Mouse (Mus musculus): ENCODE results near the gene Prpf8.

DNA sequence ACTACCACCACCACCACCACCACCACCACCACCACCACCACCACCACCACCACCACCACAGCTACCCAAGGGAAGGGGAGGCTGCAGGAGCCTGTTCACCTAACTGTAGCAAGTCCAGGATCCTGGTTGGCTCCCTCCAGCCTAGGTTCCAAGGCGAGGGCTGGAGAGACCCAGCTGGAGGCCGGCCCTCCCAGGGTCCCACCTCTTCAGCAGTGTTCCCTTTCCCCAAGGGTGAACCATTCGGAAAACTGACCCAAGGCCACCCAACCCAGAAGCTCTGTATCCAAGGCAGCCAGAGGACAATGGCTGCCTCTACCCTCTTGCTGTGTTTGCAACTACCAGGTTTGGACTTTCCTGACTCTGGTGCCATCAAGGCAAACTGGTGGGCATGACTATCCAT is 46.7 kb upstream of the Prpf8 start:
- TF ChIP-seq CTCF (IDR thresholded peaks at IDR 0.05; ENCODE audit: borderline replicate concordance, control insufficient read depth, extremely low read depth, insufficient read depth, low read length, poor library complexity) (no peak), POLR2A (IDR thresholded peaks at IDR 0.05; ENCODE audit: control insufficient read depth, extremely low read depth, insufficient read depth, low read length, poor library complexity) (no peak)

Measured in thymus, adult 2 months (tissue).